Mouse (Mus musculus) heart, postnatal 0 days (tissue): ENCODE results near the gene Cacng4. TPM values are rescaled to one million over a fixed set of nuclear protein-coding genes. Genes with fewer than 3 reads are reported as not detected.

Experiments
- ATAC-seq: fragments of 200-750 bp; cut with Nextera tagmentation; 2 replicates; pipeline ENCODE4 v1.8.0; 2017; ENCODE audit warnings: low read depth, moderate number of reproducible peaks, moderate library complexity; ENCODE audit not compliant: insufficient read depth
- DNase-seq: peaks from one replicate; pipeline ENCODE4 v3.0.0-alpha.2; 2016; ENCODE audit warnings: low spot score
- H3K27ac ChIP-seq: fragments of 300-500 bp; sonication (generic); 2 replicates; pipeline ENCODE4 v1.5.1; 2014; ENCODE audit warnings: low read depth, mild to moderate bottlenecking
- H3K27me3 ChIP-seq: fragments of 300-500 bp; sonication (generic); 2 replicates; pipeline ENCODE4 v1.6.1; 2014; ENCODE audit warnings: low read length, mixed read lengths; ENCODE audit not compliant: control insufficient read depth, insufficient read depth
- H3K36me3 ChIP-seq: fragments of 300-500 bp; sonication (generic); replicated peaks from 2 replicates; pipeline ENCODE4 v1.6.1; 2014; ENCODE audit warnings: low read length, mixed read lengths; ENCODE audit not compliant: control insufficient read depth, insufficient read depth
- H3K4me1 ChIP-seq: fragments of 300-500 bp; sonication (generic); 2 replicates; pipeline ENCODE4 v1.6.1; 2014; ENCODE audit warnings: antibody characterized with exemption; ENCODE audit not compliant: control insufficient read depth, insufficient read depth
- H3K4me2 ChIP-seq: fragments of 300-500 bp; sonication (generic); 2 replicates; pipeline ENCODE4 v1.6.1; 2014; ENCODE audit warnings: low read depth, mild to moderate bottlenecking, low read length, moderate library complexity
- H3K4me3 ChIP-seq: fragments of 300-500 bp; sonication (generic); 2 replicates; pipeline ENCODE4 v1.5.1; 2014; ENCODE audit warnings: low read depth, low read length
- H3K9ac ChIP-seq: fragments of 300-500 bp; sonication (generic); replicated peaks from 2 replicates; pipeline ENCODE4 v1.6.1; 2014; ENCODE audit warnings: low read depth, low read length, mixed read lengths
- H3K9me3 ChIP-seq: fragments of 300-500 bp; sonication (generic); replicated peaks from 2 replicates; pipeline ENCODE4 v1.6.1; 2016; ENCODE audit warnings: low read length; ENCODE audit not compliant: control insufficient read depth
- CTCF ChIP-seq: IDR thresholded peaks from 2 replicates; pipeline ENCODE4 v1.5.1; 2016; ENCODE audit warnings: antibody characterized with exemption, control low read depth, low read depth
- EP300 ChIP-seq: IDR thresholded peaks from 2 replicates; pipeline ENCODE4 v1.6.1; 2016; ENCODE audit warnings: antibody characterized with exemption, low read depth
- WGBS: fragments of 180-500 bp; shearing (Covaris S2); extraction: QIAGEN DNeasy Blood & Tissue Kit; methylation state at CpG from one replicate; pipeline ENCODE4 v1.1.7; 2014; 5-methylcytosine and 5-hydroxymethylcytosine counted together
- polyA plus RNA-seq: library from polyadenylated mRNA; unstranded; fragments of >200 nt; fragmentation: Nextera tagmentation; extraction: Ambion mirVana; gene quantifications from 2 replicates; pipeline ENCODE4 v1.2.1, GENCODE M21; 2015
- total RNA-seq: library from RNA; depleted of rRNA; stranded (reverse); fragments of >200 nt; gene quantifications from 2 replicates; pipeline ENCODE4 v1.2.3, GENCODE M21; 2014; ENCODE audit warnings: low replicate concordance

Gene Cacng4
- total and polyA plus RNA-seq, 2 experiments from 2014 or later, result 0.04 TPM; not detected in 1

DNA sequence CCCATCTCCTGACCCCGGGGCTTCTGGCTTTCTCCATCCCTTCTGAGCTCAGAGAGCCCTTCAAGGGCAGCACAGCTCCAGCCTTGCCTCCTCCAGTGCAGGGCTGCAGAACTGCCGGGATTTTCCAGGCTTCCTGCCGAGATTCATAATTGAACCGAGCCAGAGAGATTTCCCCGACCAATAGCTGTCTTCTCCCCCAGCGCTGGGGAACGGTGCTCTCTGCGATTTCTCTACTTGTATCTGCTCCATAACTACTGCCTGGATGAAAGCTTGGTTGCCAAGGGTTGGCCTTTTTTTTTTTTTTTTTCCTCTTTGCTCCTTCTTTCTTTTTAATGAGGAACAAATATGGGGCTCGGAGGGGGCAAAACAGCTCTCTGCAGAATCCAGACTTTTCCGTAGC lies 34.4 kb downstream of the Cacng4 start:
- H3K27me3 ChIP-seq, result no peaks in the 10 kb centered on the region
- H3K27ac ChIP-seq, result no peak overlapping the region
- TF ChIP-seq EP300, result no peak
- TF ChIP-seq CTCF, result no peak
- H3K4me3 ChIP-seq, result no peak overlapping the region
- no peaks in the 10 kb centered on the region for H3K36me3 ChIP-seq
- H3K4me1 ChIP-seq, result peaks cover 9% of the 10 kb centered on the region
- no peaks in the 10 kb centered on the region for H3K9me3 ChIP-seq
- H3K9ac ChIP-seq, result no peak overlapping the region
- 45% methylated on average over 10 of the region's 10 CpGs for WGBS
- DNase-seq (no peak), ATAC-seq (no peak)
- H3K4me2 ChIP-seq, result no peak overlapping the region

DNA sequence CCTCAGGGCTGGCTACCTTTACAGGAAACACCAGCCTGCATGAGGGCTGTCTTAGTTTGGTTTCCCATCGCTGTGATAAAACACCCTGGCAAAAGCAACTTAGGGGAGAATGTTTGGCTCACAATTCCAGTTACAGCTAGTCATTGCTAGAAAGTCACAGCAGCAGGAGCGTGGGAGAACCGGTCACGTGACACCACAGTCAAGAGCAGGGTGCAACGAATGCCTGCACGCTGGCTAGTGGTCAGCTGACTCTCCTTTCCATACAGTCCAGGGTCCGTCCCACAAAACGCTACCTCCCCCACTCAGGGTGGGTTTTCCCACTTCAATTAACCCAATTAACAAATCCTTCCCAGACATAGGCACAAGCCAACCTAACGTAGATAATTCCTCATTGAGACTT lies 34.8 kb downstream of the Cacng4 start:
- no peak for ATAC-seq
- WGBS, result 58% methylated on average over 9 of the region's 9 CpGs

GRCm38 (mm10) chr11:107749114-107749513 lies 45.2 kb downstream of the Cacng4 start:
- no peaks in the 10 kb centered on the region for H3K36me3 ChIP-seq
- H3K4me2 ChIP-seq, result no peak overlapping the region
- ATAC-seq (no peak), DNase-seq (no peak)
- no peak overlapping the region for H3K27ac ChIP-seq
- no peaks in the 10 kb centered on the region for H3K9me3 ChIP-seq
- H3K9ac ChIP-seq, result no peak overlapping the region
- H3K27me3 ChIP-seq, result no peaks in the 10 kb centered on the region
- TF ChIP-seq CTCF (no peak), EP300 (no peak)
- no peaks in the 10 kb centered on the region for H3K4me1 ChIP-seq
- 78% methylated on average over 5 of the region's 5 CpGs for WGBS
- no peak overlapping the region for H3K4me3 ChIP-seq

More for the DNA sequence above, 34.8 kb downstream of the Cacng4 start:
- no peak overlapping the region for H3K4me3 ChIP-seq
- TF ChIP-seq EP300 (no peak), CTCF (no peak)
- H3K9me3 ChIP-seq, result no peaks in the 10 kb centered on the region
- H3K9ac ChIP-seq, result no peak overlapping the region
- H3K27me3 ChIP-seq, result no peaks in the 10 kb centered on the region
- H3K4me2 ChIP-seq, result no peak overlapping the region
- no peak overlapping the region for H3K27ac ChIP-seq
- no peaks in the 10 kb centered on the region for H3K36me3 ChIP-seq
- H3K4me1 ChIP-seq, result peaks cover 9% of the 10 kb centered on the region
- DNase-seq, result no peak

- no peaks in the 10 kb centered on the region for H3K9me3 ChIP-seq
- no peak overlapping the region for H3K27ac ChIP-seq
- H3K4me1 ChIP-seq, result no peaks in the 10 kb centered on the region
- no peak overlapping the region for H3K4me2 ChIP-seq
- no peaks in the 10 kb centered on the region for H3K27me3 ChIP-seq
- 74% methylated on average over 5 of the region's 5 CpGs for WGBS
- no peaks in the 10 kb centered on the region for H3K36me3 ChIP-seq
- ATAC-seq (no peak), DNase-seq (no peak)
- H3K4me3 ChIP-seq, result no peak overlapping the region
- TF ChIP-seq EP300, result no peak
- TF ChIP-seq CTCF, result no peak
- no peak overlapping the region for H3K9ac ChIP-seq
Observed at GRCm38 (mm10) chr11:107748243-107749035, 45.9 kb downstream of the Cacng4 start.

GRCm38 (mm10) chr11:107743100-107743499 lies 51.3 kb downstream of the Cacng4 start:
- 59% methylated on average over 3 of the region's 3 CpGs for WGBS
- no peak for DNase-seq

More at GRCm38 (mm10) chr11:107743100-107743499, 51.3 kb downstream of the Cacng4 start:
- H3K4me1 ChIP-seq, result no peaks in the 10 kb centered on the region
- no peaks in the 10 kb centered on the region for H3K36me3 ChIP-seq
- no peak overlapping the region for H3K4me3 ChIP-seq
- H3K9ac ChIP-seq, result no peak overlapping the region
- H3K9me3 ChIP-seq, result no peaks in the 10 kb centered on the region
- H3K27ac ChIP-seq, result no peak overlapping the region
- H3K27me3 ChIP-seq, result no peaks in the 10 kb centered on the region
- ATAC-seq, result no peak; the same call in 1 of the 2 replicates
- H3K4me2 ChIP-seq, result no peak overlapping the region
- TF ChIP-seq EP300 (no peak), CTCF (no peak)
